ENCODE assay signal across 8 mouse cellular contexts in the genomic region with DNA sequence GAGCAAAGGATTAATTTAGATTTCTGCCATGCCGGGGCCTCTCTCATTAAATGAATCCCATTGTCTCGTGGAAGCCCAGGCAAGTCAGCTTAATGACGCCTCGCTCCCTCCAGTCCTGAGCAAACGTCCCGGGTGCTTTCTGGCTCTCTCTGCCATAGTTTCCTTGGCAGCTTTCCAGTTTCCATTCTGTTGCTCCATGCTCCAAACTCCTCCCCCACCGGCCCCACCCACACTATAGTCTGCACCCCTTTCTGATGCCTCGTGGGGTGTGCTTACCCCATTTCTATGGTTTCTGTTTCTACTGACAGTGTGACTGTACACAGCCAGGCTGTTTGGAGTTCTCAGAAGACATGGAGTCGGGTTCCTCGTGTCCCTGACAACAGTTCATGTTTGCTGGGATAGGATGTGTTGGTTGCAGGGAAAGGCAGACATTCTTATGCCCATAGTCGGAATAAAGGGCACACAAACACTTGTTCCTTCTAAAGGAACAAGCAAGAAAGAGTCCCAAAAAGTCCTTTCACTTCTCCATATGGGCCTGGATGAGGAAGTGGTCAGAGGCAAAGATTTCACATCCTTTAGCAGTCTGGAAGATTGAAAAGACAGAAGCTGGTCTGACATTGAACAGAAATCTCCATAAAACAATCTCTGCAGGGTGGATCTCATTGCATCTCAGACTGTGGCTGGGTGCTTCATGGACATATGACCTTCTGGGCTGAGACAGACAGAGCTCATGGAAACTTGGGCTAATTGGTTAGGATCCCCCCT. TPM values are rescaled to one million over a fixed set of nuclear protein-coding genes. Genes with fewer than 3 reads are reported as not detected.
A peak's percentile ranks its signal among the peaks of the same experiment; 100 is the strongest.
DNase-seq lines count a peak whose midpoint lies in the region; ATAC-seq and TF ChIP-seq lines count a peak whose summit lies in the region.

No protein-coding gene starts in this region.

- no peaks in the 10 kb centered on the region for H3K4me1 ChIP-seq in thymus, adult 2 months (replicated peaks; ENCODE audit: control insufficient read depth, insufficient read depth, low read length)
- H3K4me1 ChIP-seq in forebrain, embryonic 11.5 days (replicated peaks; ENCODE audit: control insufficient read depth, insufficient read depth, low read length), result peaks cover 20% of the 10 kb centered on the region
- H3K4me1 ChIP-seq in lung, embryonic 15.5 days, result peaks cover 20% of the 10 kb centered on the region

- 43% methylated on average over 11 of the region's 11 CpGs for WGBS in thymus, adult 2 months
- 24% methylated on average over 11 of the region's 11 CpGs for WGBS in forebrain, embryonic 11.5 days
- 11% methylated on average over 11 of the region's 11 CpGs for WGBS in lung, embryonic 15.5 days

- H3K36me3 ChIP-seq in thymus, adult 2 months (ENCODE audit: control insufficient read depth, insufficient read depth, low read length), result no peaks in the 10 kb centered on the region
- H3K36me3 ChIP-seq in forebrain, embryonic 11.5 days (ENCODE audit: control insufficient read depth, insufficient read depth, low read length), result no peaks in the 10 kb centered on the region
- no peaks in the 10 kb centered on the region for H3K36me3 ChIP-seq in lung, embryonic 15.5 days

- peak overlapping the region; percentile 43 for H3K9ac ChIP-seq in forebrain, embryonic 11.5 days (ENCODE audit: low read length)
- H3K9ac ChIP-seq in lung, embryonic 15.5 days, result no peak overlapping the region

- peaks cover 2% of the 10 kb centered on the region; the same call in 1 of the 2 replicates for H3K9me3 ChIP-seq in forebrain, embryonic 11.5 days (ENCODE audit: control insufficient read depth, low read length)
- H3K9me3 ChIP-seq in lung, embryonic 15.5 days, result no peaks in the 10 kb centered on the region

- ATAC-seq in forebrain, embryonic 11.5 days (replicated peaks; ENCODE audit: low FRiP score), result peak; percentile 66; the same call in 1 of the 2 replicates
- ATAC-seq in lung, embryonic 15.5 days (ENCODE audit: borderline replicate concordance, extremely low read depth, low FRiP score, low TSS enrichment), result peak; percentile 72

- 0 out of 2 replicates have a peak overlapping the region, but pooled peaks have one; percentile 11 for H3K4me2 ChIP-seq in forebrain, embryonic 11.5 days (ENCODE audit: low read depth, low read length, severe bottlenecking)
- 0 out of 2 replicates have a peak overlapping the region, but pooled peaks have one; percentile 3 for H3K4me2 ChIP-seq in lung, embryonic 15.5 days

- TF ChIP-seq CTCF in thymus, adult 2 months (IDR thresholded peaks at IDR 0.05; ENCODE audit: borderline replicate concordance, control insufficient read depth, extremely low read depth, insufficient read depth, low read length, poor library complexity), result no peak

- H3K27me3 ChIP-seq in thymus, adult 2 months (ENCODE audit: control insufficient read depth, insufficient read depth, low read length), result no peaks in the 10 kb centered on the region
- H3K27me3 ChIP-seq in forebrain, embryonic 11.5 days (ENCODE audit: control insufficient read depth, insufficient read depth, low read length), result no peaks in the 10 kb centered on the region
- no peaks in the 10 kb centered on the region for H3K27me3 ChIP-seq in lung, embryonic 15.5 days

- no peak for DNase-seq in thymus, adult 2 months
- no peak for DNase-seq in thymus, postnatal 14 days
- DNase-seq in forebrain, embryonic 11.5 days (ENCODE audit: low spot score), result peak; percentile 70
- peak; percentile 70 for DNase-seq in heart, postnatal 25 days (ENCODE audit: low spot score)
- DNase-seq in kidney, postnatal 4 days, result peak; percentile 69 to 81
- DNase-seq in retina, postnatal 1 day, result peak; percentile 89
- no peak for DNase-seq in thymus, postnatal 10 days (ENCODE audit: low spot score in 2 of 2)

- no peak overlapping the region for H3K4me3 ChIP-seq in thymus, adult 2 months (ENCODE audit: control insufficient read depth, insufficient read depth, low read length)
- no peak overlapping the region for H3K4me3 ChIP-seq in forebrain, embryonic 11.5 days (ENCODE audit: low read depth, low read length)
- no peak overlapping the region for H3K4me3 ChIP-seq in lung, embryonic 15.5 days

- peak overlapping the region; percentile 55; the same call in 1 of the 2 replicates for H3K27ac ChIP-seq in thymus, adult 2 months (ENCODE audit: control insufficient read depth, insufficient read depth, low read length)
- H3K27ac ChIP-seq in forebrain, embryonic 11.5 days (ENCODE audit: low read depth, low read length), result peak overlapping the region; percentile 78
- peak overlapping the region; percentile 79 for H3K27ac ChIP-seq in lung, embryonic 15.5 days

- intact Hi-C loops in heart, postnatal 25 days (cut with DNase I), result no loop called here

- no peak for TF ChIP-seq POLR2A in thymus, adult 2 months (IDR thresholded peaks at IDR 0.05; ENCODE audit: control insufficient read depth, extremely low read depth, insufficient read depth, low read length, poor library complexity)

RNA-seq across cellular contexts. Expression of gene Sulf2, which starts 25.5 kb away (rescaled TPM):
- 19.3 and 24.3 TPM in 2 replicates for polyA plus RNA-seq in thymus, adult 2 months (2012; rRNA removed)
- 97.9 and 102 TPM in 2 replicates for polyA plus RNA-seq in forebrain, embryonic 11.5 days (2014; fragmentation: Nextera tagmentation; extraction: Ambion mirVana)
- 10 to 100 TPM; 48.7 to 54.3 TPM for total RNA-seq in heart, postnatal 25 days (2021)
- 40.2 and 46.6 TPM in 2 replicates for polyA plus RNA-seq in lung, embryonic 15.5 days (2015; fragmentation: Nextera tagmentation; extraction: Ambion mirVana)

Comparison
In these comparisons a context has a peak if more than half of its experiments do, and no peak if none do; other contexts are left out.
1. DNase-seq: peak in forebrain, embryonic 11.5 days (single experiment), heart, postnatal 25 days (single experiment), kidney, postnatal 4 days (2 of 2) and retina, postnatal 1 day (single experiment); none in thymus, adult 2 months (single experiment), thymus, postnatal 14 days (single experiment) and thymus, postnatal 10 days (0 of 2).
2. Peak in every context shown above with its lines, with median percentiles within 50 percentile points of each other: H3K27ac ChIP-seq.